Mouse (Mus musculus) right cerebral cortex, postnatal 25 days (tissue): ENCODE measurements around the gene Fbxw13.
A peak's percentile ranks its signal among the peaks of the same experiment; 100 is the strongest.
"Not testable (repeated sequence)": the region's sequence is repeated elsewhere in the genome, so short reads cannot be mapped to it uniquely, and the experiment has no call there.

Experiments used
- DNase-seq: peaks from one replicate; pipeline ENCODE4 v3.0.0; 2022

Fbxw13 gene

DNA sequence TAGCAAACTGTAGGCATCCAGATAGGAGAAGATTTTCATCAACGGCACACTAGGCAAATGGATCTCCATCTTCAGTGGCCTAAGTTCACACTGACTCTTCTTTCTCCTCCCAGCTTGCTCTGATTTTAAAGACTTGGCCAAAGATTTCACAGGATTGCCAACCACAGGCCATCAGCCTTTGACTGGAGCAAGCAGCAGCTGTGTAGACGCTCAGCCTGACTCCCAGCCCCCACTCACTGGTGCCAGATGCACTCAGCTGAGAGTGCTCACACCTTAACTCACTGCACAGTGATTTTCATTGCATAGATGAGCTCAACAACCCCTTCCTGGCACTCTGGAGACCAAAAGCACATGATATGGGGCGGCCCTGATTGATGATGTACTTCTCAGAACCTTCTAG is at the start of gene Fbxw13:
Fbxw13 (minus strand) TSS at position 101 of the 400 bp plus-strand sequence.
- DNase-seq, result not testable (repeated sequence)

DNA sequence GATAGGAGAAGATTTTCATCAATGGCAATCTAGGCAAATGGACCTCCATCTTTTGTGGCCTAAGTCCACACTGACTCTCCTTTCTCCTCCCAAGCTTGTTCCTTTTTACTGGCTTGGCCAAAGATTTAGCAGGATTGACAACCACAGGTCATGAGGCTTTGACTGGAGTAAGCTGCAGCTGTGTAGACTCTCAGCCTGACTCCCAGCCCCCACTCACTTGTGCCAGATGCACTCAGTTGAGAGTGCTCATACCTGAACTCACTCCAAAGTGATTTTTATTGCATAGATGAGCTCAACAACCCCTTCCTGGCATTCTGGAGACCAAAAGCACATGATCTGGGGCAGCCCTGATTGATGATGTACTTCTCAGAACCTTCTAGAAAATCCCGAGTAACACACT is 38.9 kb upstream of the Fbxw13 start, which contains the start of gene Fbxw20:
Fbxw20 (minus strand) TSS at position 101 of the 400 bp plus-strand sequence.
- no peak for DNase-seq

DNA sequence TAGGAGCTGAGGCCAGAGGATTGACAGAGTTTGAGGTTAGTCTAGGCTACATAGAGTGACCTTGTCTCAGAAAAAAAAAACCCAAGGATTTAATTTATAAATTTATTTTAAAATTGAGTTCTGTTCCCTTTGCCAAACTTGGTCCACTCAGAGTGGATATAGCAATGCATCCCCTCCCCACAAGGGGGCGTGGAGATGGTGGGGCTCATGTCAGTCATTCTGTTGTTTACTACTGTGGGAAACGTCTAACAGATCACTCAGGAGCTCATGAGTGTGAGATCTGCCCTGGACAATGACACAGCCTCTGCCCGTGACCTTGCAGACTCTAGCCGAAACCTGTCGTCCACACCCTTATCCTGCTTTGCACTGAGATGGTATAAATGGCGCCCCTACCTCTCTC is 22.7 kb upstream of the Fbxw13 start:
- DNase-seq, result no peak

DNA sequence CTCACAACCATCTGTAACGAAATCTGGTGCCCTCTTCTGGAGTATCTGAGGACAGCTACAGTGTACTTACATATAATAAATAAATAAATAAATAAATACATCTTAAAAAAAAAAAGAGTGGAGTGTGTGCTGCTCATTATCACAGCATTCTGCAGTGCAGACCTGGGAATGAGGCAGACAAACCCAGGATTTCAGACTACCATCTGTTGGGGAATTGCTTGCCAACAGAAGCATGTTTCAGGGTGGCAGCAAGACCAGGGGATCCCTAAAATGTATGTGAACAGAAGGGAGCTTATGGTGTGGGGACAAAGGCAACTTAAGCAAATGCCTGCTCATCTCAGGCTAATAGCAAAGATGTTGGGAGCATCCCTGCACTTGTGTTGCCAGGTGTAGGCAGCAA is 5.6 kb upstream of the Fbxw13 start:
- peak; percentile 7 for DNase-seq

DNA sequence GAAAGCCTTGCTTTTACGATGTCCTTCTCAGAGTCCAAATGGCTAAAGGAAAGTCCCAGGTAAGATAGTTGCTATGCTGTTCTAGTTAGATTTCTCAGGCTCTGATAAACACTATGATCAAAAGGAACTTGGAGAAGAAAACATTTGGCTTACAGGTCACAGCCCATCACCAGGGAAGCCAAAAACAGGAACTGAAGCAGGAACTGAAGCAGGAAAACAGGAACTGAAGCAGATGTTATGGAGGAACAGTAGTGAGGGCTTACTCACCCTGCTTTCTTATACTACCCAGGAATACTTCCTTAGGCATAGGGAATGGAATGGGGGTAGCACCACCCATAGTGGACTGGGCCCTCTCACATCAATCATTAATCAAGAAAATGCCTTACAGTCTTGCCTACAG is 4.6 kb upstream of the Fbxw13 start:
- no peak for DNase-seq

DNA sequence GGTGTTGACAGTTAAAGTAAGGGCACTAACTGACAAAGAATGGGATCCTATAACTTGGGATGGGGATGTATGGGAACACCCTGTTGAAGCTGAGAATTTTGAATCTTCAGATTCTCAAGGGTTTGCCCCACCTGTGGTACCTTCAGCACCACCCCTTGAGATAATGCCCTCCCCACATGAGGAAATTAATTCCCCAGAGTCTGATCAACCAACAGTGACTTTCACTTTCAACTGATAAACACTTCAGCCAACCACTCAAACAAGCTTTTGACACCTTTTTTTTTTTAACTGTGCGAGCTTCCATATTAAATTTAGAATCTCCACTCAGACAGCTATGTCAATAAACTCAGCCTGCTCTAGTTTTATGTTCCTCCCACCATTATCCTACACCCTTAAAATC is 3.6 kb upstream of the Fbxw13 start:
- no peak for DNase-seq

DNA sequence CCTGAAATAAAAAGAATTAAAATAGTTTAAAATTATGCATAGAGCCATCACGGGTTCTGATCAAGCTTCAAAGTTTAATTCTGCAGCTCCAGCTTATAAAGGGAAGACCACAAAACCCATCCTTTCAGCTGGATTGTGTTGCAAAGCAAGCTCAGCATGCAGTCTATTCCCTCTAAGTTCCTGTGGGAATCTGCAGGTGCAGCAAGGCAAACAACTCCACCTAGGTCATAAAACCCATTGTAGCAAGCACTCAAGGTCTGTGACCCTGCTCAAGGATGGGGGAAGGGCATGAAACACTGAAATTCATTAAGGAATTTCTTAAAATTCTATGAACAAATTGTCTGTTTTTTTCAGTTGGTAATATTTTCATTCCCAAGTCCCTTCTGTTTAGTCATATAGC is 18.6 kb downstream of the Fbxw13 start:
- no peak for DNase-seq

DNA sequence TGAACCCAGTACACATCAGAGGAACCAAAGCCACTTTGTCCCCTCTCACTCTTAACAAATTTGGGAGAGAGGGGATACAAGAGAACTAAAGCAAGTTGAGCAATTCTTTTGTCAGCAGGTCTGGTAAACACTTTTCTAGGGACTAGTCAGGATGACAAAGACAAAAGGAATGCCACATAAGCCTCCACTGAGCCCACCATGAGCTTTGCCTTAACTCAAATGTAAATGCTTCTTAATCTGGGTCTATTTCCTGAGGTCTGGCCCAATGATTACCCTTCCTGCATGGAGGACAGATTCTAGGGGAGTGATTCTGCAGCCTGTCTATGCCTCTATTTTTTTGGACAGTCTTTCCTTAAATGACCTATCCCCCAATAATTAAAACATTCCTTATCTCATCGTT is 19.5 kb downstream of the Fbxw13 start:
- no peak for DNase-seq

DNA sequence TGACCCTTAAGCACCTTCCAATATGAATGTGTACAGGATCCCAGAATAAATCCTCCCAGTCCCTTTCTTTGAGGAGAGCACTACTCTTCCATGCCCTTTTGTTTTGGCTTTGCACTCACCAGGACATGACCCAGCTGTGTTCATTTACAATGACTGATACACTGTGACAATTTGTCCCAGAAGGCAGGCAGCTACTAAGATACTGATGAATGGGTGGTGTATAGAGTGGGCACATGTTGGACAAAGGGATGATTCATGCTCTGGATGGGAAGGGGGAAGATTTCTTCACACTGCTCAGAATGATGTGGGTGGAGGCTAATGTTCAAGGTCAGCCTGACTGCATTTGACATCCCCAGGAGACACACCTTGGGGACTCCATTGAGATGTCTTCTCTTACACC is 28.5 kb downstream of the Fbxw13 start:
- no peak for DNase-seq

DNA sequence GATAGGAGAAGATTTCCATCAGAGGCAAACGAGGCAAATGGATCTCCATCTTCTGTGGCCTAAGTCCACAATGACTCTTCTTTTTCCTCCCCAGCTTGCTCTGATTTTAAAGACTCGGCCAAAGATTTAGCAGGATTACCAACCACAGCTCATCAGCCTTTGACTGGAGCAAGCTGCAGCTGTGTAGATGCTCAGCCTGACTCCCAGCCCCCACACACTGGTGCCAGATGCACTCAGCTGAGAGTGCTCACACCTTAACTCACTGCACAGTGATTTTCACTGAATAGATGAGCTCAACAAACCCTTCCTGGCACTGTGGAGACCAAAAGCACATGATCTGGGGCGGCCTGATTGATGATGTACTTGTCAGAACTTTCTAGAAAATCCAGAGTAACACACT is 33.8 kb downstream of the Fbxw13 start, which contains the start of gene Fbxw21:
Fbxw21 (minus strand) TSS at position 101 of the 400 bp plus-strand sequence.
- no peak for DNase-seq

DNA sequence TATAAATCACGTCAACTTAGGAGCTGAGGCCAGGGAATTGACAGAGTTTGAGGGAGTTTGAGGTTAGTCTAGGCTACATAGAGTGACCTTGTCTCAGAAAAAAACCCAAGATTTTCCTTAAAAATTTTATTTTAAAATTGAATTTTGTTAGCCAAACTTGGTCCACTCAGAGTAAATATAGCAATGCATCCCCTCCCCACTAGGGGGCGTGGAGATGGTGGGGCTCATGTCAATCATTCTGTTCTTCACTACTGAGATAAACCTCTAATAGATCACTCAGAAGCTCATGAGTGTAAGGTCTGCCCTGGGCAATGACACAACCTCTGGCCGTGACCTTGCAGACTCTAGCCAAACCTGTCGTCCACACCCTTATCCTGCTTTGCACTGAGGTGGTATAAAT is 55.4 kb downstream of the Fbxw13 start:
- not testable (repeated sequence) for DNase-seq

DNA sequence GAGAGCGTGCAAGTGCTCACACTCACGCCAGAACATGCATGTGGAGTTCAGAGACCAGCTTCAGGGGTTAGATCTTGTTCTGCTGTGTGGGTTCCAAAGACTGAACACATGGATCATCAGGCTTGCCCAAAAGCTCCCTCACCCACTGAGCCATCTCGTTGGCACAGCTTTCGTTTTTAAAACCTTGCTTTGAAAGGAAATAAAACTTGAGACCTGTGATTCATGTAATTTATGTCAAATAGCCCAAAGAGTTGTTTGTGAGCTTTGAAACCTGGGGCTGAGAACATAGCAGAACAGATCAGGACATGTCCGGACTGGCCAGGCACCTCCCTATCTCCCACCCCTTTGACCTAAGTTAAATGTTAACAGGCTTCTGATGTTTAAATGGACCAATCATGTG is 65.7 kb downstream of the Fbxw13 start:
- no peak for DNase-seq
